Mouse (Mus musculus): ENCODE measurements around the gene Tardbp.
A peak's percentile ranks its signal among the peaks of the same experiment; 100 is the strongest.

Gene Tardbp

GRCm38 (mm10) chr4:148600316-148600715, 26.5 kb downstream of the Tardbp start:
- no peak for DNase-seq

GRCm38 (mm10) chr4:148598826-148599225, 28.0 kb downstream of the Tardbp start:
- no peak for DNase-seq

- no peak for DNase-seq
Observed at GRCm38 (mm10) chr4:148596731-148597130, 30.1 kb downstream of the Tardbp start.

GRCm38 (mm10) chr4:148595916-148596315, 30.9 kb downstream of the Tardbp start:
- DNase-seq = no peak

- no peak for DNase-seq
Observed at GRCm38 (mm10) chr4:148593996-148594395, 32.8 kb downstream of the Tardbp start.

GRCm38 (mm10) chr4:148591637-148592380, 35.0 kb downstream of the Tardbp start:
- DNase-seq = peak; percentile 58

- peak; percentile 97 for DNase-seq
Observed at GRCm38 (mm10) chr4:148591171-148591630, 35.6 kb downstream of the Tardbp start, which contains the start of gene Srm. Srm (plus strand) TSS chr4:148591503.

- DNase-seq = peak; percentile 18
Observed at GRCm38 (mm10) chr4:148590421-148591170, 36.2 kb downstream of the Tardbp start.

- DNase-seq = no peak
Observed at GRCm38 (mm10) chr4:148589565-148589964, 37.3 kb downstream of the Tardbp start.

- DNase-seq = no peak
Observed at GRCm38 (mm10) chr4:148588793-148589192, 38.0 kb downstream of the Tardbp start.

GRCm38 (mm10) chr4:148586648-148587047, 40.2 kb downstream of the Tardbp start:
- DNase-seq = no peak

GRCm38 (mm10) chr4:148583257-148583656, 43.6 kb downstream of the Tardbp start:
- DNase-seq = no peak

- no peak for DNase-seq
Observed at GRCm38 (mm10) chr4:148581422-148581821, 45.4 kb downstream of the Tardbp start.

- DNase-seq = no peak
Observed at GRCm38 (mm10) chr4:148580765-148581164, 46.1 kb downstream of the Tardbp start.

GRCm38 (mm10) chr4:148573222-148573621, 53.6 kb downstream of the Tardbp start:
- DNase-seq = no peak

GRCm38 (mm10) chr4:148570693-148571295, 56.0 kb downstream of the Tardbp start:
- DNase-seq = no peak

GRCm38 (mm10) chr4:148570138-148570537, 56.7 kb downstream of the Tardbp start:
- no peak for DNase-seq

GRCm38 (mm10) chr4:148563595-148563994, 63.2 kb downstream of the Tardbp start:
- DNase-seq = no peak

- DNase-seq = no peak
Observed at GRCm38 (mm10) chr4:148562676-148563075, 64.1 kb downstream of the Tardbp start.
